Mouse (Mus musculus) kidney, adult 2 months (tissue): ENCODE results near the gene Eva1c.

Source experiments
- CTCF ChIP-seq: fragments of 200-500 bp; conservative IDR thresholded peaks from 2 replicates; pipeline ENCODE4 v1.5.1; 2011; ENCODE audit warnings: low read depth, mild to moderate bottlenecking, control low read depth, low read length, moderate library complexity, mixed read lengths; ENCODE audit not compliant: insufficient read depth, insufficient read length
- POLR2A ChIP-seq: fragments of 200-500 bp; IDR thresholded peaks from one replicate; pipeline ENCODE4 v1.6.1; 2011; ENCODE audit warnings: low read depth, low read length, control low read depth

DNA sequence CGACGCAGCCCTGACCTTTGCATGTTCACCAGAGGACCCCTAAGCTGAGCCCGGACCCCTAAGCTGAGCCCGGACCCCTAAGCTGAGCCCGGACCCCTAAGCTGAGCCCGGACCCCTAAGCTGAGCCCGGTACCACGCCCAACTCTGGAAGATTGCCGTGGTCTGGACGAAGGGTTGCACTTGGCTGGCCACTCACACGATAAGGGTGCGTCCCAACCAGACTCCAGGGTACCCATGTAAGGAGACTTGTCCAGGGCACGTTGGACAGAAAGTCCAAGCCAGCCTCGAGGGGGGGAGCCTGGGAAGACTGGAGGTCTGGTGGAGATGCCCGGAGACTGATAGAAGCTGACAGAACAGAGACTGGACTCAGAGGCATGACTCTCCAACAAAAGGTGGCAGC lies 5.2 kb downstream of the Eva1c start:
- no peak for TF ChIP-seq POLR2A
- no peak for TF ChIP-seq CTCF
